Comparison of ENCODE assay signal across 30 mouse cellular contexts in genomic region chr1:179713367-179713766, GRCm38 (mm10). TPM values are rescaled to one million over a fixed set of nuclear protein-coding genes. Genes with fewer than 3 reads are reported as not detected.
"Had no signal": no experiment of that assay in that cellular context is flagged by ENCODE, and none has a peak within 500 bp of the region (broad histone marks: within the 10 kb centered on the region; RNA-seq: fewer than 3 reads in every experiment).

No protein-coding gene starts in this region.

- H3K27me3 ChIP-seq: heart, embryonic 13.5 days; heart, embryonic 15.5 days; hindbrain, embryonic 12.5 days; intestine, embryonic 15.5 days; limb, embryonic 12.5 days; liver, embryonic 13.5 days; liver, embryonic 15.5 days had no signal

- H3K4me1 ChIP-seq: hindbrain, embryonic 10.5 days; hindbrain, embryonic 12.5 days; intestine, embryonic 15.5 days; limb, embryonic 12.5 days had no signal

- H3K27ac ChIP-seq: gastrocnemius, adult 2 months; heart, embryonic 13.5 days; heart, embryonic 15.5 days; hindbrain, embryonic 10.5 days; hindbrain, embryonic 12.5 days; hindbrain, embryonic 14.5 days; intestine, embryonic 15.5 days; limb, embryonic 10.5 days; limb, embryonic 12.5 days; liver, embryonic 13.5 days; liver, embryonic 15.5 days had no signal

- H3K4me2 ChIP-seq: heart, embryonic 11.5 days; heart, embryonic 13.5 days; heart, embryonic 15.5 days; hindbrain, embryonic 12.5 days; hindbrain, embryonic 14.5 days; intestine, embryonic 15.5 days; limb, embryonic 12.5 days; liver, embryonic 11.5 days; liver, embryonic 13.5 days; liver, embryonic 15.5 days had no signal

- H3K9me3 ChIP-seq: heart, embryonic 13.5 days; heart, embryonic 15.5 days; intestine, embryonic 15.5 days; limb, embryonic 10.5 days; liver, embryonic 15.5 days had no signal

- H3K9ac ChIP-seq: heart, embryonic 13.5 days; heart, embryonic 15.5 days; hindbrain, embryonic 12.5 days; hindbrain, embryonic 14.5 days; intestine, embryonic 15.5 days; limb, embryonic 12.5 days; liver, embryonic 13.5 days; liver, embryonic 15.5 days had no signal

- ATAC-seq: hindbrain, embryonic 16.5 days; inflammation-experienced regulatory T-cells, adult 6 months; intestine, embryonic 15.5 days; intestine, postnatal 0 days had no signal

- H3K36me3 ChIP-seq: heart, embryonic 13.5 days; heart, embryonic 15.5 days; hindbrain, embryonic 10.5 days; hindbrain, embryonic 12.5 days; intestine, embryonic 15.5 days; limb, embryonic 10.5 days; limb, embryonic 12.5 days; liver, embryonic 13.5 days; liver, embryonic 15.5 days had no signal

- H3K4me3 ChIP-seq: gastrocnemius, adult 2 months; heart, embryonic 13.5 days; heart, embryonic 15.5 days; hindbrain, embryonic 10.5 days; hindbrain, embryonic 12.5 days; intestine, embryonic 15.5 days; limb, embryonic 10.5 days; limb, embryonic 12.5 days; liver, embryonic 13.5 days; liver, embryonic 15.5 days had no signal

- DNase-seq: gastrocnemius, adult 2 months; gastrocnemius, postnatal 10 days; gastrocnemius, postnatal 25 days; heart, adult 18-20 months; heart, postnatal 4 days; kidney, adult 18-20 months; kidney, adult 8-10 months; kidney, postnatal 10 days; kidney, postnatal 25 days; kidney, postnatal 4 days; layer of hippocampus, adult 9-11 months; liver; liver, embryonic 13.5 days had no signal

RNA-seq across cellular contexts. Expression of gene Kif28, which starts 31.7 kb away (rescaled TPM):
- total RNA-seq: granulocyte monocyte progenitor cell, adult 5-6 weeks had no signal
- polyA plus RNA-seq: heart, embryonic 13.5 days; hindbrain, embryonic 10.5 days; hindbrain, embryonic 12.5 days; hindbrain, embryonic 14.5 days; inflammation-experienced regulatory T-cells, adult 6 months; intestine, embryonic 15.5 days; intestine, postnatal 0 days; kidney, embryonic 14.5 days; kidney, embryonic 16.5 days; limb, embryonic 12.5 days; liver, embryonic 11.5 days; liver, embryonic 13.5 days; liver, embryonic 15.5 days had no signal
